Mouse (Mus musculus) forebrain, embryonic 16.5 days (tissue): ENCODE measurements around the gene Bmpr1b. TPM values are rescaled to one million over a fixed set of nuclear protein-coding genes. Genes with fewer than 3 reads are reported as not detected.
"Not testable (repeated sequence)": the region's sequence is repeated elsewhere in the genome, so short reads cannot be mapped to it uniquely, and the experiment has no call there.

Source experiments
- ATAC-seq: fragments of 200-750 bp; cut with Nextera tagmentation; 2 replicates; pipeline ENCODE4 v1.8.0; 2017; ENCODE audit warnings: mild to moderate bottlenecking, moderate library complexity
- H3K27ac ChIP-seq: fragments of 300-500 bp; sonication (generic); 2 replicates; pipeline ENCODE4 v1.5.1; 2014; ENCODE audit warnings: low read length, control low read depth
- H3K27me3 ChIP-seq: fragments of 300-500 bp; sonication (generic); replicated peaks from 2 replicates; pipeline ENCODE4 v1.6.1; 2014; ENCODE audit warnings: low read length; ENCODE audit not compliant: control insufficient read depth, insufficient read depth
- H3K36me3 ChIP-seq: fragments of 300-500 bp; sonication (generic); 2 replicates; pipeline ENCODE4 v1.6.1; 2014; ENCODE audit not compliant: control insufficient read depth, insufficient read depth
- H3K4me1 ChIP-seq: fragments of 300-500 bp; sonication (generic); replicated peaks from 2 replicates; pipeline ENCODE4 v1.6.1; 2014; ENCODE audit warnings: low read length; ENCODE audit not compliant: control insufficient read depth, insufficient read depth
- H3K4me2 ChIP-seq: fragments of 300-500 bp; sonication (generic); 2 replicates; pipeline ENCODE4 v1.6.1; 2014; ENCODE audit warnings: mild to moderate bottlenecking, low read length, control low read depth
- H3K4me3 ChIP-seq: fragments of 300-500 bp; sonication (generic); replicated peaks from 2 replicates; pipeline ENCODE4 v1.5.1; 2014; ENCODE audit warnings: mild to moderate bottlenecking, low read length, control low read depth
- H3K9ac ChIP-seq: fragments of 300-500 bp; sonication (generic); replicated peaks from 2 replicates; pipeline ENCODE4 v1.6.1; 2014; ENCODE audit warnings: low read depth, low read length, control low read depth
- H3K9me3 ChIP-seq: fragments of 300-500 bp; sonication (generic); 2 replicates; pipeline ENCODE4 v1.6.1; 2016; ENCODE audit warnings: low read length; ENCODE audit not compliant: control insufficient read depth
- WGBS: fragments of 180-500 bp; shearing (Covaris S2); extraction: QIAGEN DNeasy Blood & Tissue Kit; methylation state at CpG from one replicate; pipeline ENCODE4 v1.1.7; 2014; 5-methylcytosine and 5-hydroxymethylcytosine counted together
- polyA plus RNA-seq: library from polyadenylated mRNA; unstranded; fragments of >200 nt; fragmentation: Nextera tagmentation; extraction: Ambion mirVana; gene quantifications from 2 replicates; pipeline ENCODE4 v1.2.1, GENCODE M21; 2015

Bmpr1b gene
- 5.0 and 5.6 TPM in 2 replicates for polyA plus RNA-seq

DNA sequence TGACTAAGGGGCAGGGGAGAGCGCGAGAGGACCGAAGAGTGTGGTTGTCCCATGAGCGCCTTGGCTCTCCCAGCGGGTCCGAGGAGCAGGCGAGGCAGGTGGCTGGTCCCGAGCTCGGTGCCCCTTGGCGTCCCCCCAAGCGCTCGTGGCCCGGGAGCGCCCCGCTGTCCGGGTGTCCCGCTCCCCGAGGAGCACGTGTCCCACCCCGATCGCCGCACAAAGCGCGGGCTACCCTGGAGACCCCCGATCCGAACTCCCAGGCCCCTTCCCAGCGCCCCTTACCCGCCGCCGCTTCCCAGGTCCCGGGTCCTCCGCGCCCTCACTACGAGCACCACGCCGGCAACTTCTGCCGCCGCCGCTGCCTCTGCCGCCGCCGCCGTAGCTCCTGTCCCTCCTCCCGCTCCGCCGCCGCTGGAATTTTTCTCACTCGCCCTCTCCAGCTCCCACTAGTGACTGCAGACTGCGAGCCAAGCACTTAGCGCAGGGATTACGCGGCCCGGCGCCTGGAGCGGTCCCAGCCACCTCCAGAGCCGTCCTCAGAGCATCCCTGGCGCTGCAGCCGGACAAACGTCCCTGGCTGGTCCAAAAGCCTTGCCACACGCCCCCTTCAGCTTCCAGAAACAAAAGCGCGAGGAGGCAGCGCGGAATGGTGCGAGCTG, at the start of gene Bmpr1b:
Gene Bmpr1b, minus strand, starts transcription at position 563 of the 659 bp plus-strand sequence.
- under 1% methylated on average over 65 of the region's 65 CpGs for whole genome bisulfite sequencing
- Histone ChIP-seq H3K9ac (peak within 1 kb of the TSS; percentile 73), H3K4me1 (peaks cover 12% of the 10 kb centered on the region), H3K27ac (no peak within 1 kb of the TSS), H3K4me3 (peak within 1 kb of the TSS; percentile 70), H3K4me2 (peak within 1 kb of the TSS; percentile 95), H3K36me3 (no peaks in the 10 kb centered on the region), H3K9me3 (no peaks in the 10 kb centered on the region), H3K27me3 (peaks cover 3% of the 10 kb centered on the region)
- peak; percentile 95 for ATAC-seq

DNA sequence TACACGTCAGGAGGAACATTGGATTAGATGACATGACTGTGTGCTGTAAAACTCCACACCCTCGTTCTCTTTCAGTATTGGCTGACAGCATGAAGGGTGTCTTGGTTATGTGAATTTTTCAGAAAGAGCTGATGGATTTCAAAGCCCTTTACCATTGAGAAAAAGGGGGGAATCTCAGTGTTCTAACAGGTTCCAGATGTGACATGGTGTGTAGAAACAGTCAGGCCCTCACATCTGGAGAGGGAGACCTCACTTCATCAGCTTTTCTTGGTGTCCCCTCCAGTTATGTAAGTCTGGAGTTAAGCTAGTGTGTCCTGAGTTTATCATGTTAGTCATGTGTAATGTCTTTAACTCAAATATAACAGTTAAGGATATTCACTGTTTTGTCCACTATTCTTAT, 43.6 kb upstream of the Bmpr1b start:
- ATAC-seq = no peak
- Histone ChIP-seq H3K4me2 (no peak overlapping the region), H3K27ac (no peak overlapping the region), H3K9ac (no peak overlapping the region), H3K4me1 (no peaks in the 10 kb centered on the region; the same call in 1 of the 2 replicates), H3K9me3 (no peaks in the 10 kb centered on the region), H3K27me3 (no peaks in the 10 kb centered on the region), H3K4me3 (no peak overlapping the region), H3K36me3 (no peaks in the 10 kb centered on the region)
- 69% methylated on average over 2 of the region's 2 CpGs for WGBS

- Histone ChIP-seq H3K4me2 (no peak overlapping the region), H3K27ac (no peak overlapping the region), H3K9ac (no peak overlapping the region), H3K36me3 (no peaks in the 10 kb centered on the region), H3K9me3 (no peaks in the 10 kb centered on the region), H3K4me3 (no peak overlapping the region), H3K4me1 (no peaks in the 10 kb centered on the region; the same call in 1 of the 2 replicates), H3K27me3 (no peaks in the 10 kb centered on the region)
- no peak for ATAC-seq
- WGBS = 72% methylated on average over 3 of the region's 3 CpGs
Measured at GRCm38 (mm10) chr3:142212186-142212585, 43.0 kb upstream of the Bmpr1b start.

- Histone ChIP-seq H3K4me1 (no peaks in the 10 kb centered on the region; the same call in 1 of the 2 replicates), H3K4me3 (no peak overlapping the region), H3K4me2 (no peak overlapping the region), H3K9me3 (no peaks in the 10 kb centered on the region), H3K36me3 (no peaks in the 10 kb centered on the region), H3K27me3 (no peaks in the 10 kb centered on the region), H3K27ac (no peak overlapping the region), H3K9ac (no peak overlapping the region)
- 73% methylated on average over 6 of the region's 6 CpGs for WGBS
- ATAC-seq = 0 out of 2 replicates have a peak, but pooled peaks have one; percentile 47
Measured at GRCm38 (mm10) chr3:142209981-142210380, 40.8 kb upstream of the Bmpr1b start.

- ATAC-seq = peak; percentile 65
- Histone ChIP-seq H3K36me3 (no peaks in the 10 kb centered on the region), H3K27ac (no peak overlapping the region), H3K9ac (no peak overlapping the region), H3K4me1 (no peaks in the 10 kb centered on the region; the same call in 1 of the 2 replicates), H3K4me3 (no peak overlapping the region), H3K27me3 (no peaks in the 10 kb centered on the region), H3K4me2 (no peak overlapping the region), H3K9me3 (no peaks in the 10 kb centered on the region)
- 47% methylated on average over 11 of the region's 11 CpGs for WGBS
Measured at GRCm38 (mm10) chr3:142209057-142209456, 39.8 kb upstream of the Bmpr1b start.

- Histone ChIP-seq H3K4me2 (no peak overlapping the region), H3K4me1 (no peaks in the 10 kb centered on the region; the same call in 1 of the 2 replicates)
Measured at GRCm38 (mm10) chr3:142207488-142207887, 38.3 kb upstream of the Bmpr1b start.

DNA sequence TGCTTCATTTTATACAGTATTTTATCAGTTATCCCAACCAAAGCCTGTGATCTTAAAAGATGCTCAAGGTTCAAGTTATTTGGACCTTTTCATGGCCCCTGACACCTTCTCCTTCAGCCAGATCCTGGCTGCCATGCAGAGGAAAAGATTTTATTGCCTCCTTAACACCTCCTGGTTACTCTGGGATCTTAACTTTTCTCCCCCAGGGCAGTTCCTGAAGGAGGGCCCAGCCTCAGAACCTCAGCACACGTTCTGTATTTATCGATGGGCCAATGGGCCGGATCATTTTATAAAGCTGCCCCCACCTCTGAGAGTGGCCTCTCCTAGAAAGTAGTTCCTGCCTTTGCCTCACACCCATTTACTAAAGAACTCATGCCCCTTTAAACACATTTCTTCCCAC, 37.1 kb upstream of the Bmpr1b start:
- 94% methylated on average over 3 of the region's 3 CpGs for WGBS
- Histone ChIP-seq H3K4me3 (no peak overlapping the region), H3K27ac (no peak overlapping the region), H3K4me1 (no peaks in the 10 kb centered on the region; the same call in 1 of the 2 replicates), H3K36me3 (no peaks in the 10 kb centered on the region), H3K27me3 (no peaks in the 10 kb centered on the region), H3K4me2 (no peak overlapping the region), H3K9me3 (no peaks in the 10 kb centered on the region), H3K9ac (no peak overlapping the region)
- ATAC-seq = no peak

More at GRCm38 (mm10) chr3:142207488-142207887, 38.3 kb upstream of the Bmpr1b start:
- H3K9ac ChIP-seq = no peak overlapping the region
- no peak for ATAC-seq
- H3K27ac ChIP-seq = no peak overlapping the region
- H3K4me3 ChIP-seq = no peak overlapping the region
- WGBS = 97% methylated on average over 6 of the region's 6 CpGs
- H3K36me3 ChIP-seq = no peaks in the 10 kb centered on the region
- H3K9me3 ChIP-seq = no peaks in the 10 kb centered on the region
- H3K27me3 ChIP-seq = no peaks in the 10 kb centered on the region

DNA sequence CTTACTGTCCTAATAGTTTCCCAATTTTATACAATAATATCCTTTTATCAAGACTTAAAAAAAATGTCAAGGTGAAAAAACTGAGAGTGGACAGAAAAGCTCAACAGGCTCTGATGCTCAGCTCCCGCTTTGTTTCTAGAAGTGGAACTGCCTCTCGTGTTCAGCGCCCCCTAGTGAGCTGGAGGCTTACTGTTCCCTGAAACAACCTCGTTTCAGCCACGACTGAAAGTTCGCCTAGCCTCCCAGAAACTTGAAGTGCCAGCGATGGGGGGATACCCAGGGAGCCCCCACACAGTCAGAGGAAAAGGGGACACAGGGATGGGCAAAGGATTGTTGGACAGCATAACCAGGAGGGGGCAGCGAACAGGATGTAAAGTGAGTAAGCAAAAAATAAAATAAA, 26.9 kb upstream of the Bmpr1b start:
- Histone ChIP-seq H3K27me3 (no peaks in the 10 kb centered on the region), H3K36me3 (no peaks in the 10 kb centered on the region), H3K9ac (no peak overlapping the region), H3K4me3 (no peak overlapping the region), H3K4me2 (no peak overlapping the region), H3K4me1 (no peaks in the 10 kb centered on the region), H3K27ac (no peak overlapping the region), H3K9me3 (no peaks in the 10 kb centered on the region)
- 87% methylated on average over 8 of the region's 8 CpGs for WGBS
- no peak for ATAC-seq

DNA sequence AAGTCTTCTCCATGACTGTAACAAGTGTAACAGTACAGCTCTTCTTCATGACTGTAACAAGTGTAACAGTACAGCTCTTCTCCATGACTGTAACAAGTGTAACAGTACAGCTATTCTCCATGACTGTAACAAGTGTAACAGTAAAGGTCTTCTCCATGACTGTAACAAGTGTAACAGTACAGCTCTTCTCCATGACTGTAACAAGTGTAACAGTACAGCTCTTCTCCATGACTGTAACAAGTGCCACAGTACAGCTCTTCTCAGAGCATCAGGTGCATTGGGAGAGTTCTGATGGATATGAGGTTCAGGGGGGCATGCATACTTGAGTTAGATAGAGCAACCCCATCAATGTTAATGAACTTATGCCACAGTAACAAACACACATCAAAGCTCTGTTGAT, 22.4 kb upstream of the Bmpr1b start:
- not testable (repeated sequence) for H3K27ac ChIP-seq, H3K9me3 ChIP-seq, H3K9ac ChIP-seq, H3K4me3 ChIP-seq, H3K4me1 ChIP-seq, H3K4me2 ChIP-seq, H3K27me3 ChIP-seq, H3K36me3 ChIP-seq, ATAC-seq
